Mouse (Mus musculus): Measurements from ENCODE around the gene Mcam. TPM values are rescaled to one million over a fixed set of nuclear protein-coding genes. Genes with fewer than 3 reads are reported as not detected.
"Not testable (repeated sequence)": the region's sequence is repeated elsewhere in the genome, so short reads cannot be mapped to it uniquely, and the experiment has no call there.

Gene Mcam
- total RNA-seq, 2 experiments from 2014 or later: 24.2 to 31.2 TPM

GRCm38 (mm10) chr9:44108269-44109055 lies 25.8 kb upstream of the Mcam start:
- intact Hi-C loops (cut with DNase I): no loop called here
- DNase-seq: peak in 1 of 2 experiments; percentile 8

GRCm38 (mm10) chr9:44109360-44110095 lies 24.7 kb upstream of the Mcam start:
- DNase-seq: peak; percentile 58 to 73
- intact Hi-C loops (cut with DNase I): no loop called here

- intact Hi-C loops (cut with DNase I); DNase-seq: not testable (repeated sequence)
Measured at GRCm38 (mm10) chr9:44111909-44112308, 22.4 kb upstream of the Mcam start.

GRCm38 (mm10) chr9:44113105-44113789 lies 21.0 kb upstream of the Mcam start, which contains the start of the genes Gm49380 and Rnf26:
Gene Gm49380, minus strand, starts transcription at chr9:44113500.
Gene Rnf26, minus strand, starts transcription at chr9:44113517.
- intact Hi-C loops (cut with DNase I): no loop called here
- DNase-seq: peak; percentile 87 to 95

- intact Hi-C loops (cut with DNase I): no loop called here
- peak in 1 of 2 experiments; percentile 1 for DNase-seq
Measured at GRCm38 (mm10) chr9:44114453-44114852, 19.8 kb upstream of the Mcam start.

GRCm38 (mm10) chr9:44115599-44115998 lies 18.7 kb upstream of the Mcam start:
- peak in 1 of 2 experiments; percentile 0 for DNase-seq
- intact Hi-C loops (cut with DNase I): no loop called here

- intact Hi-C loops (cut with DNase I): no loop called here
- DNase-seq: no peak
Measured at GRCm38 (mm10) chr9:44116182-44116581, 18.1 kb upstream of the Mcam start.

- intact Hi-C loops (cut with DNase I): no loop called here
- peak in 1 of 2 experiments; percentile 6 for DNase-seq
Measured at GRCm38 (mm10) chr9:44119011-44119410, 15.3 kb upstream of the Mcam start.

GRCm38 (mm10) chr9:44119948-44120465 lies 14.3 kb upstream of the Mcam start:
- intact Hi-C loops (cut with DNase I): no loop called here
- peak in 1 of 2 experiments; percentile 1 for DNase-seq

- intact Hi-C loops (cut with DNase I): loop anchor here (2.0 kb wide), 1 partner anchor 140 kb away; no protein-coding TSS in a partner anchor
Measured at GRCm38 (mm10) chr9:44124317-44124716, 10.0 kb upstream of the Mcam start.

GRCm38 (mm10) chr9:44125026-44125425 lies 9.2 kb upstream of the Mcam start:
- no peak for DNase-seq
- intact Hi-C loops (cut with DNase I): loop anchor here (2.0 to 5.0 kb wide), 2 partner anchors 140 to 262 kb away; no protein-coding TSS in a partner anchor

More at GRCm38 (mm10) chr9:44124317-44124716, 10.0 kb upstream of the Mcam start:
- DNase-seq: no peak

- peak; percentile 73 to 77 for DNase-seq
- intact Hi-C loops (cut with DNase I): loop anchor here (2.0 to 5.0 kb wide), 2 partner anchors 141 to 262 kb away; no protein-coding TSS in a partner anchor
Measured at GRCm38 (mm10) chr9:44125546-44126428, 8.5 kb upstream of the Mcam start.

- DNase-seq: no peak
- intact Hi-C loops (cut with DNase I): loop anchor here (5.0 kb wide), 1 partner anchor 261 kb away; no protein-coding TSS in a partner anchor
Measured at GRCm38 (mm10) chr9:44126746-44127145, 7.5 kb upstream of the Mcam start.

- intact Hi-C loops (cut with DNase I): loop anchor here (5.0 kb wide), 1 partner anchor 260 kb away; no protein-coding TSS in a partner anchor
- DNase-seq: peak in 1 of 2 experiments; percentile 23
Measured at GRCm38 (mm10) chr9:44127351-44127801, 6.9 kb upstream of the Mcam start.

GRCm38 (mm10) chr9:44129633-44130032 lies 4.6 kb upstream of the Mcam start:
- DNase-seq: no peak
- intact Hi-C loops (cut with DNase I): loop anchor here (5.0 to 10.0 kb wide), 3 partner anchors 43 to 258 kb away; partner anchors contain the start of gene Cbl

GRCm38 (mm10) chr9:44130034-44130433 lies 4.2 kb upstream of the Mcam start:
- intact Hi-C loops (cut with DNase I): loop anchor here (5.0 to 10.0 kb wide), 2 partner anchors 42 to 105 kb away; partner anchors contain the start of gene Cbl
- peak; percentile 62 to 68 for DNase-seq

- intact Hi-C loops (cut with DNase I): loop anchor here (5.0 to 10.0 kb wide), 2 partner anchors 42 to 104 kb away; partner anchors contain the start of gene Cbl
- DNase-seq: peak; percentile 17 to 26
Measured at GRCm38 (mm10) chr9:44130581-44131275, 3.5 kb upstream of the Mcam start.

- no peak for DNase-seq
- intact Hi-C loops (cut with DNase I): loop anchor here (5.0 to 10.0 kb wide), 2 partner anchors 41 to 104 kb away; partner anchors contain the start of gene Cbl
Measured at GRCm38 (mm10) chr9:44131276-44131590, 3.0 kb upstream of the Mcam start.

Data from gastrocnemius, postnatal 36 days (tissue).